Mouse (Mus musculus): ENCODE results near the gene Ptgfr.

Ptgfr gene

GRCm38 (mm10) chr3:151788622-151789021, 48.8 kb downstream of the Ptgfr start:
- Histone ChIP-seq H3K4me3 (replicated peaks; ENCODE audit: low read length) (no peak overlapping the region), H3K27me3 (ENCODE audit: insufficient read depth, low read length) (no peaks in the 10 kb centered on the region)

GRCm38 (mm10) chr3:151775089-151775488, 62.3 kb downstream of the Ptgfr start:
- no peaks in the 10 kb centered on the region for H3K9me3 ChIP-seq (ENCODE audit: low read length)
- TF ChIP-seq CTCF (conservative IDR thresholded peaks at IDR 0.05; ENCODE audit: low read length) (peak; percentile 19; the same call in 1 of the 2 replicates), NANOG (IDR thresholded peaks at IDR 0.05; ENCODE audit: borderline replicate concordance, low read length) (no peak)
- no peaks in the 10 kb centered on the region for H3K4me1 ChIP-seq (replicated peaks; ENCODE audit: low read depth, low read length)

More at GRCm38 (mm10) chr3:151788622-151789021, 48.8 kb downstream of the Ptgfr start:
- TF ChIP-seq POU5F1 (IDR thresholded peaks at IDR 0.05; ENCODE audit: borderline replicate concordance, low read length) (no peak), CTCF (conservative IDR thresholded peaks at IDR 0.05; ENCODE audit: low read length) (no peak), NANOG (IDR thresholded peaks at IDR 0.05; ENCODE audit: borderline replicate concordance, low read length) (no peak)
- Histone ChIP-seq H3K9me3 (ENCODE audit: low read length) (no peaks in the 10 kb centered on the region), H3K4me1 (replicated peaks; ENCODE audit: low read depth, low read length) (no peaks in the 10 kb centered on the region), H3K36me3 (ENCODE audit: insufficient read depth, low read length) (no peaks in the 10 kb centered on the region)

GRCm38 (mm10) chr3:151771074-151771473, 66.4 kb downstream of the Ptgfr start:
- Histone ChIP-seq H3K4me1 (replicated peaks; ENCODE audit: low read depth, low read length) (no peaks in the 10 kb centered on the region), H3K36me3 (ENCODE audit: insufficient read depth, low read length) (no peaks in the 10 kb centered on the region), H3K4me3 (replicated peaks; ENCODE audit: low read length) (no peak overlapping the region), H3K27me3 (ENCODE audit: insufficient read depth, low read length) (no peaks in the 10 kb centered on the region), H3K9me3 (ENCODE audit: low read length) (no peaks in the 10 kb centered on the region)
- no peak for TF ChIP-seq POU5F1 (IDR thresholded peaks at IDR 0.05; ENCODE audit: borderline replicate concordance, low read length)
- TF ChIP-seq CTCF (conservative IDR thresholded peaks at IDR 0.05; ENCODE audit: low read length) = peak; percentile 71
- no peak for TF ChIP-seq NANOG (IDR thresholded peaks at IDR 0.05; ENCODE audit: borderline replicate concordance, low read length)

More at GRCm38 (mm10) chr3:151775089-151775488, 62.3 kb downstream of the Ptgfr start:
- H3K4me3 ChIP-seq (replicated peaks; ENCODE audit: low read length) = no peak overlapping the region
- H3K36me3 ChIP-seq (ENCODE audit: insufficient read depth, low read length) = no peaks in the 10 kb centered on the region
- H3K27me3 ChIP-seq (ENCODE audit: insufficient read depth, low read length) = no peaks in the 10 kb centered on the region

DNA sequence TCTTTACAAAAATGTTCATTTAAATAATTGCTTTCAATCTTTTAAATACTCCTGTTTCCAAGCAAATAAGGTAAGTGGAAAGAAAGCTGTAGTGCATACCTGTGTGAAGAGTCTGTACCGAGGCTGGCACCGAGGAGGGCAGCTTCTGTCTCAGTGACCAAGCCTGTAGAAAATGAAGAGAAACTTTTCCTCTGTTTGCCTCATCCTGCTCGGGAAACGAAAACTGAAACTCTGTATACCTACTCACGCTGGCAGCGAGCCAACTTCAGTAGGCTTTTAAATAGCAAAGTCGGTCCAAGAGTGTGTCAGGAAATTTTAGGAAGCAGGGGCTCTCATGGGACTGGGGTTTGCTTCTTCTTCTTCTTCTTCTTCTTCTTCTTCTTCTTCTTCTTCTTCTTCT, 87.7 kb downstream of the Ptgfr start, which contains the start of gene Ifi44:
TSS of gene Ifi44 (minus strand) at position 224 of the 400 bp plus-strand sequence.
- Histone ChIP-seq H3K4me1 (replicated peaks; ENCODE audit: low read depth, low read length) (no peaks in the 10 kb centered on the region), H3K4me3 (replicated peaks; ENCODE audit: low read length) (no peak within 1 kb of the TSS), H3K36me3 (ENCODE audit: insufficient read depth, low read length) (no peaks in the 10 kb centered on the region), H3K9me3 (ENCODE audit: low read length) (no peaks in the 10 kb centered on the region), H3K27me3 (ENCODE audit: insufficient read depth, low read length) (no peaks in the 10 kb centered on the region)
- TF ChIP-seq NANOG (IDR thresholded peaks at IDR 0.05; ENCODE audit: borderline replicate concordance, low read length) = no peak
- no peak for TF ChIP-seq CTCF (conservative IDR thresholded peaks at IDR 0.05; ENCODE audit: low read length)
- no peak for TF ChIP-seq POU5F1 (IDR thresholded peaks at IDR 0.05; ENCODE audit: borderline replicate concordance, low read length)

DNA sequence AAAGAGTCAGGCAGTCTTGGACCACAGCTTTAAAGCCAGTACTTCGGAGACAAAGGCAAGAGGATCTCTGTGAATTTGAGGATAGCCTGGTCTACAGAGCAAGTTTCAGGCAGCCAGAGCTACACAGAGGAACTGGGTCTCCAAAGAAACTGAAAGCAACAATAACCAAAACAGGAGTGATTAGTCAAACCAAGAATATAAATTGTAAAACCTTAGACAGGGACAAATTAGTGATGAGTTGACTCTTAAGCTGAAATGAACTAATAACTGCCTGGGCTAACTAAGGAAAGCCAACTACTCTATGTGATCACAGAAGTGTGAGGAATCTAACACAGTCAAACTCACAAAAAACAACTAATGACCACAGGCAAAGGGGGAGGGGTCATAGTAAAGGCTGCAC, 88.9 kb downstream of the Ptgfr start:
- TF ChIP-seq NANOG (IDR thresholded peaks at IDR 0.05; ENCODE audit: borderline replicate concordance, low read length) = no peak
- no peak for TF ChIP-seq CTCF (conservative IDR thresholded peaks at IDR 0.05; ENCODE audit: low read length)
- TF ChIP-seq POU5F1 (IDR thresholded peaks at IDR 0.05; ENCODE audit: borderline replicate concordance, low read length) = no peak
- Histone ChIP-seq H3K36me3 (ENCODE audit: insufficient read depth, low read length) (no peaks in the 10 kb centered on the region), H3K9me3 (ENCODE audit: low read length) (no peaks in the 10 kb centered on the region), H3K27me3 (ENCODE audit: insufficient read depth, low read length) (no peaks in the 10 kb centered on the region), H3K4me3 (replicated peaks; ENCODE audit: low read length) (no peak overlapping the region), H3K4me1 (replicated peaks; ENCODE audit: low read depth, low read length) (no peaks in the 10 kb centered on the region)
